Mouse (Mus musculus) G1E (cell line): Measurements from ENCODE around the gene Pax5.

Experiments used
- CTCF ChIP-seq: IDR thresholded peaks from 2 replicates; pipeline ENCODE4 v1.5.1; 2012; ENCODE audit warnings: low read depth, low read length, inconsistent platforms, mixed read lengths
- GATA1 ChIP-seq: IDR thresholded peaks from 2 replicates; pipeline ENCODE4 v1.6.1; 2012; ENCODE audit warnings: borderline replicate concordance, low read length, inconsistent platforms, mixed read lengths

GRCm38 (mm10) chr4:44535646-44536045, 174.6 kb downstream of the Pax5 start:
- TF ChIP-seq GATA1: no peak
- TF ChIP-seq CTCF: no peak
